9 mouse cellular contexts compared by ENCODE assay signal in genomic region chr7:25394754-25395153, GRCm38 (mm10). TPM values are rescaled to one million over a fixed set of nuclear protein-coding genes. Genes with fewer than 3 reads are reported as not detected.
DNase-seq lines count a peak whose midpoint lies in the region; ATAC-seq and TF ChIP-seq lines count a peak whose summit lies in the region.
"Had no signal": no experiment of that assay in that cellular context is flagged by ENCODE, and none has a peak within 500 bp of the region (broad histone marks: within the 10 kb centered on the region; RNA-seq: fewer than 3 reads in every experiment).

No protein-coding gene starts in this region.

- H3K36me3 ChIP-seq in embryonic facial prominence, embryonic 12.5 days, result no peaks in the 10 kb centered on the region
- H3K36me3 ChIP-seq in hindbrain, postnatal 0 days (ENCODE audit: insufficient read depth, low read length), result no peaks in the 10 kb centered on the region; the same call in 1 of the 2 replicates
- no peaks in the 10 kb centered on the region for H3K36me3 ChIP-seq in myocyte (ENCODE audit: control insufficient read depth, insufficient read depth)

- H3ac ChIP-seq in myocyte (ENCODE audit: control insufficient read depth, insufficient read length), result no peak overlapping the region

- no peaks in the 10 kb centered on the region for H3K79me2 ChIP-seq in myocyte (ENCODE audit: control insufficient read depth, insufficient read depth)

- no peaks in the 10 kb centered on the region for H3K9me3 ChIP-seq in embryonic facial prominence, embryonic 12.5 days
- H3K9me3 ChIP-seq in hindbrain, postnatal 0 days (ENCODE audit: low read length), result no peaks in the 10 kb centered on the region

- peak overlapping the region; percentile 73 for H3K4me2 ChIP-seq in embryonic facial prominence, embryonic 12.5 days (replicated peaks)
- H3K4me2 ChIP-seq in hindbrain, postnatal 0 days (ENCODE audit: low read depth, low read length), result peak overlapping the region; percentile 82
- H3K4me2 ChIP-seq in myocyte (ENCODE audit: low read depth), result peak overlapping the region; percentile 73

- no peak for DNase-seq in layer of hippocampus, adult 2 months (ENCODE audit: low spot score in 2 of 2)
- no peak for DNase-seq in layer of hippocampus, postnatal 36 days
- DNase-seq in hindbrain, postnatal 0 days (ENCODE audit: low spot score), result no peak
- DNase-seq in cerebellum, adult 11 months, result no peak
- no peak for DNase-seq in gastrocnemius, postnatal 14 days

- H3K27ac ChIP-seq in layer of hippocampus, adult 2 months, result peak overlapping the region; percentile 78
- H3K27ac ChIP-seq in embryonic facial prominence, embryonic 12.5 days, result no peak overlapping the region
- H3K27ac ChIP-seq in hindbrain, postnatal 0 days, result peak overlapping the region; percentile 75

- peak overlapping the region; percentile 75 for H3K9ac ChIP-seq in embryonic facial prominence, embryonic 12.5 days
- H3K9ac ChIP-seq in hindbrain, postnatal 0 days (replicated peaks; ENCODE audit: low read length), result peak overlapping the region; percentile 63

- H3K4me1 ChIP-seq in embryonic facial prominence, embryonic 12.5 days, result peaks cover 24% of the 10 kb centered on the region
- H3K4me1 ChIP-seq in hindbrain, postnatal 0 days (ENCODE audit: insufficient read depth, low read length), result peaks cover 29% of the 10 kb centered on the region

- no peak for ATAC-seq in embryonic facial prominence, embryonic 12.5 days (ENCODE audit: insufficient number of reproducible peaks, insufficient read depth, low FRiP score, low TSS enrichment)
- ATAC-seq in hindbrain, postnatal 0 days, result no peak
- no peak for ATAC-seq in granulocyte monocyte progenitor cell, adult 5-6 weeks (replicated peaks; ENCODE audit: poor library complexity, severe bottlenecking)

- no peak for TF ChIP-seq CTCF in layer of hippocampus, adult 2 months (conservative IDR thresholded peaks at IDR 0.05)
- no peak for TF ChIP-seq CTCF in hindbrain, postnatal 0 days (IDR thresholded peaks at IDR 0.05; ENCODE audit: low read depth)

- TF ChIP-seq POLR2A in myocyte (IDR thresholded peaks at IDR 0.05; ENCODE audit: insufficient read length, low read depth), result no peak

- 14% methylated on average over 7 of the region's 7 CpGs for WGBS in embryonic facial prominence, embryonic 12.5 days
- WGBS in hindbrain, postnatal 0 days, result 12% methylated on average over 7 of the region's 7 CpGs

- H3K4me3 ChIP-seq in layer of hippocampus, adult 2 months, result peak overlapping the region; percentile 78
- H3K4me3 ChIP-seq in embryonic facial prominence, embryonic 12.5 days, result peak overlapping the region; percentile 67
- H3K4me3 ChIP-seq in hindbrain, postnatal 0 days (ENCODE audit: low read length), result peak overlapping the region; percentile 64
- H3K4me3 ChIP-seq in myocyte, result peak overlapping the region; percentile 47

- no peaks in the 10 kb centered on the region for H3K27me3 ChIP-seq in embryonic facial prominence, embryonic 12.5 days
- H3K27me3 ChIP-seq in hindbrain, postnatal 0 days (ENCODE audit: insufficient read depth, low read length), result no peaks in the 10 kb centered on the region
- no peaks in the 10 kb centered on the region for H3K27me3 ChIP-seq in myocyte (ENCODE audit: control insufficient read depth, insufficient read depth, insufficient read length)

- intact Hi-C loops in gastrocnemius, postnatal 14 days (cut with DNase I; ENCODE audit: low total_unique reads), result no loop called here

TF ChIP-seq in myocyte, 11 proteins besides CTCF, POLR2A, EP300 and RAD21:
- no peak for TF ChIP-seq MAX (IDR thresholded peaks at IDR 0.05; ENCODE audit: low read depth)
- no peak for TF ChIP-seq POLR2AphosphoS2 (IDR thresholded peaks at IDR 0.05; ENCODE audit: insufficient read length, low read depth)
- no peak for TF ChIP-seq MYOD1 (IDR thresholded peaks at IDR 0.05; ENCODE audit: control insufficient read depth in 1 of 3, insufficient read length in 2 of 3, low read depth in 2 of 3)
- no peak for TF ChIP-seq USF1 (IDR thresholded peaks at IDR 0.05; ENCODE audit: low read depth)
- no peak for TF ChIP-seq REST (IDR thresholded peaks at IDR 0.05; ENCODE audit: insufficient read depth, insufficient read length)
- no peak for TF ChIP-seq TCF12 (IDR thresholded peaks at IDR 0.05; ENCODE audit: insufficient read depth, poor library complexity, severe bottlenecking)

RNA-seq across cellular contexts. Expression of gene Lipe, which starts 3.8 kb away (rescaled TPM):
- total RNA-seq in layer of hippocampus, adult 2 months (2021), result 1 to 10 TPM; 9.1 to 10.0 TPM
- total RNA-seq in layer of hippocampus, postnatal 36 days (2021), result 10 to 100 TPM in 1 of 2 experiments, 1 to 10 TPM in 1; 7.3 to 10.4 TPM
- polyA plus RNA-seq in embryonic facial prominence, embryonic 12.5 days (2016; fragmentation: Nextera tagmentation; extraction: Ambion mirVana), result 10.9 and 11.9 TPM in 2 replicates
- total RNA-seq in hindbrain, postnatal 0 days (2014; rRNA removed), result 9.6 and 18.7 TPM in 2 replicates
- polyA plus RNA-seq in hindbrain, postnatal 0 days (2015; fragmentation: Nextera tagmentation; extraction: Ambion mirVana), result 7.8 and 9.1 TPM in 2 replicates
- 3.8 TPM for polyA plus RNA-seq in myocyte (2012; fragmentation: generic; extraction: Trizol)
- 10 to 100 TPM; 11.4 to 18.8 TPM for total RNA-seq in gastrocnemius, postnatal 14 days (2021)
- total RNA-seq in granulocyte monocyte progenitor cell, adult 5-6 weeks (2014; fragmentation: Nextera tagmentation), result 10.7 and 27.1 TPM in 2 replicates
- 6.1 and 6.2 TPM in 2 replicates for total RNA-seq in granulocyte monocyte progenitor cell, adult 5-6 weeks (2017)

RNA-seq across cellular contexts. Expression of gene Cxcl17, which starts 17.9 kb away (rescaled TPM):
- total RNA-seq in layer of hippocampus, adult 2 months (2021), result not detected
- total RNA-seq in layer of hippocampus, postnatal 36 days (2021), result not detected
- polyA plus RNA-seq in embryonic facial prominence, embryonic 12.5 days (2016; fragmentation: Nextera tagmentation; extraction: Ambion mirVana), result 0.59 and 1.1 TPM in 2 replicates
- total RNA-seq in hindbrain, postnatal 0 days (2014; rRNA removed), result not detected in 2 replicates
- 0.66 and 0.82 TPM in 2 replicates for polyA plus RNA-seq in hindbrain, postnatal 0 days (2015; fragmentation: Nextera tagmentation; extraction: Ambion mirVana)
- 0.06 TPM for polyA plus RNA-seq in myocyte (2012; fragmentation: generic; extraction: Trizol)
- not detected for total RNA-seq in gastrocnemius, postnatal 14 days (2021)
- total RNA-seq in granulocyte monocyte progenitor cell, adult 5-6 weeks (2014; fragmentation: Nextera tagmentation), result not detected in 2 replicates
- total RNA-seq in granulocyte monocyte progenitor cell, adult 5-6 weeks (2017), result not detected in 2 replicates
- total RNA-seq: adrenal gland, adult 18-20 months had no signal

RNA-seq across cellular contexts. Expression of gene Cnfn, which starts 25.2 kb away (rescaled TPM):
- not detected for total RNA-seq in layer of hippocampus, adult 2 months (2021)
- not detected for total RNA-seq in layer of hippocampus, postnatal 36 days (2021)
- 0.86 TPM in 1 of 2 replicates, not detected in the other for polyA plus RNA-seq in embryonic facial prominence, embryonic 12.5 days (2016; fragmentation: Nextera tagmentation; extraction: Ambion mirVana)
- total RNA-seq in hindbrain, postnatal 0 days (2014; rRNA removed), result not detected in 2 replicates
- polyA plus RNA-seq in hindbrain, postnatal 0 days (2015; fragmentation: Nextera tagmentation; extraction: Ambion mirVana), result 0.30 and 0.89 TPM in 2 replicates
- polyA plus RNA-seq in myocyte (2012; fragmentation: generic; extraction: Trizol), result not detected
- not detected for total RNA-seq in gastrocnemius, postnatal 14 days (2021)
- not detected in 2 replicates for total RNA-seq in granulocyte monocyte progenitor cell, adult 5-6 weeks (2014; fragmentation: Nextera tagmentation)
- total RNA-seq in granulocyte monocyte progenitor cell, adult 5-6 weeks (2017), result not detected in 2 replicates
- total RNA-seq: adrenal gland, adult 18-20 months had no signal
